Mouse (Mus musculus): ENCODE data around the gene Actr1a. TPM values are rescaled to one million over a fixed set of nuclear protein-coding genes. Genes with fewer than 3 reads are reported as not detected.

The Actr1a gene
- polyA plus RNA-seq, 1 experiment = 117 TPM

DNA sequence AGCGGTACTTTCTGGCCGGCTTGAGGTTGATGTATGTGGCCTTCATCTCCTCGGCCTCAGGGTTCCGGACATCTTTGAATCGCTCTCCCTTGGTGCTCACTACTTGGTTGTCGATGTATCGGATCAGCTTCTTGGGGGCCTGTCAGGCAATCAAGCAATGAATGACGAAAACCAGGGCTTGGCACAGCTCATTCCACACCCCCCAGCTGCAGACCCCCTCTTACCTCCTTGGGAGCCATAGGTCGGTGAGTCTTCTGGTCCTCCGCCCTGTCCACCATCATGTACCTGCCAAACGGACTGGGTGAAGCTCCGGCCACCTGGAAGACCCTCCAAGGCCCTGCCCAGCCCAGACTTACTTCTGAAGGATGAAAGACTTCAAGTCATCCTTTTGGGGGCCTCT lies 64.9 kb downstream of the Actr1a start:
- Histone ChIP-seq H3K4me3 (no peak overlapping the region), H3K27me3 (ENCODE audit: control insufficient read depth, insufficient read depth, insufficient read length) (no peaks in the 10 kb centered on the region), H3K79me2 (ENCODE audit: control insufficient read depth, insufficient read depth) (no peaks in the 10 kb centered on the region), H3K4me2 (ENCODE audit: low read depth) (no peak overlapping the region), H3K36me3 (ENCODE audit: control insufficient read depth, insufficient read depth) (no peaks in the 10 kb centered on the region), H3ac (ENCODE audit: control insufficient read depth, insufficient read length) (no peak overlapping the region)
- no peak for TF ChIP-seq POLR2A (IDR thresholded peaks at IDR 0.05; ENCODE audit: insufficient read length, low read depth)
- no peak for TF ChIP-seq POLR2AphosphoS2 (IDR thresholded peaks at IDR 0.05; ENCODE audit: insufficient read length, low read depth)
- no peak for TF ChIP-seq REST (IDR thresholded peaks at IDR 0.05; ENCODE audit: insufficient read depth, insufficient read length)
- TF ChIP-seq CEBPB (IDR thresholded peaks at IDR 0.05; ENCODE audit: insufficient read depth, poor library complexity, severe bottlenecking) = no peak
- no peak for TF ChIP-seq MAX (IDR thresholded peaks at IDR 0.05; ENCODE audit: low read depth)
- TF ChIP-seq MYOD1 (IDR thresholded peaks at IDR 0.05; ENCODE audit: control insufficient read depth in 1 of 3, insufficient read length in 2 of 3, low read depth in 2 of 3) = no peak
- no peak for TF ChIP-seq MYOG (IDR thresholded peaks at IDR 0.05; ENCODE audit: control insufficient read depth in 1 of 3, insufficient read depth in 1 of 3, insufficient read length in 2 of 3, low read depth in 2 of 3)
- no peak for TF ChIP-seq E2F4 (IDR thresholded peaks at IDR 0.05; ENCODE audit: insufficient read depth)
- TF ChIP-seq SRF (IDR thresholded peaks at IDR 0.05; ENCODE audit: control insufficient read depth, insufficient read length, low read depth) = no peak
- no peak for TF ChIP-seq TCF3 (IDR thresholded peaks at IDR 0.05; ENCODE audit: insufficient read length, low read depth)
- no peak for TF ChIP-seq USF1 (IDR thresholded peaks at IDR 0.05; ENCODE audit: low read depth)
- TF ChIP-seq TCF12 (IDR thresholded peaks at IDR 0.05; ENCODE audit: insufficient read depth, poor library complexity, severe bottlenecking) = no peak

GRCm38 (mm10) chr19:46329951-46330350 lies 65.6 kb downstream of the Actr1a start:
- H3K4me2 ChIP-seq (ENCODE audit: low read depth) = peak overlapping the region; percentile 87
- TF ChIP-seq POLR2AphosphoS2 (IDR thresholded peaks at IDR 0.05; ENCODE audit: insufficient read length, low read depth) (peak; percentile 83), MYOG (IDR thresholded peaks at IDR 0.05; ENCODE audit: control insufficient read depth in 1 of 3, insufficient read depth in 1 of 3, insufficient read length in 2 of 3, low read depth in 2 of 3) (peak in 1 of 3 experiments; percentile 27), REST (IDR thresholded peaks at IDR 0.05; ENCODE audit: insufficient read depth, insufficient read length) (no peak), CEBPB (IDR thresholded peaks at IDR 0.05; ENCODE audit: insufficient read depth, poor library complexity, severe bottlenecking) (no peak), USF1 (IDR thresholded peaks at IDR 0.05; ENCODE audit: low read depth) (no peak)
- H3K4me3 ChIP-seq = peak overlapping the region; percentile 77
- H3K27me3 ChIP-seq (ENCODE audit: control insufficient read depth, insufficient read depth, insufficient read length) = no peaks in the 10 kb centered on the region
- no peaks in the 10 kb centered on the region for H3K79me2 ChIP-seq (ENCODE audit: control insufficient read depth, insufficient read depth)
- no peaks in the 10 kb centered on the region for H3K36me3 ChIP-seq (ENCODE audit: control insufficient read depth, insufficient read depth)
- H3ac ChIP-seq (ENCODE audit: control insufficient read depth, insufficient read length) = no peak overlapping the region

- Histone ChIP-seq H3K79me2 (ENCODE audit: control insufficient read depth, insufficient read depth) (no peaks in the 10 kb centered on the region), H3K36me3 (ENCODE audit: control insufficient read depth, insufficient read depth) (no peaks in the 10 kb centered on the region), H3K27me3 (ENCODE audit: control insufficient read depth, insufficient read depth, insufficient read length) (peaks cover 8% of the 10 kb centered on the region), H3K4me2 (ENCODE audit: low read depth) (peak overlapping the region; percentile 87), H3ac (ENCODE audit: control insufficient read depth, insufficient read length) (peak overlapping the region; percentile 27), H3K4me3 (peak overlapping the region; percentile 77)
- TF ChIP-seq CEBPB (IDR thresholded peaks at IDR 0.05; ENCODE audit: insufficient read depth, poor library complexity, severe bottlenecking) = no peak
- no peak for TF ChIP-seq TCF3 (IDR thresholded peaks at IDR 0.05; ENCODE audit: insufficient read length, low read depth)
Measured at GRCm38 (mm10) chr19:46329031-46329641, 66.4 kb downstream of the Actr1a start.

DNA sequence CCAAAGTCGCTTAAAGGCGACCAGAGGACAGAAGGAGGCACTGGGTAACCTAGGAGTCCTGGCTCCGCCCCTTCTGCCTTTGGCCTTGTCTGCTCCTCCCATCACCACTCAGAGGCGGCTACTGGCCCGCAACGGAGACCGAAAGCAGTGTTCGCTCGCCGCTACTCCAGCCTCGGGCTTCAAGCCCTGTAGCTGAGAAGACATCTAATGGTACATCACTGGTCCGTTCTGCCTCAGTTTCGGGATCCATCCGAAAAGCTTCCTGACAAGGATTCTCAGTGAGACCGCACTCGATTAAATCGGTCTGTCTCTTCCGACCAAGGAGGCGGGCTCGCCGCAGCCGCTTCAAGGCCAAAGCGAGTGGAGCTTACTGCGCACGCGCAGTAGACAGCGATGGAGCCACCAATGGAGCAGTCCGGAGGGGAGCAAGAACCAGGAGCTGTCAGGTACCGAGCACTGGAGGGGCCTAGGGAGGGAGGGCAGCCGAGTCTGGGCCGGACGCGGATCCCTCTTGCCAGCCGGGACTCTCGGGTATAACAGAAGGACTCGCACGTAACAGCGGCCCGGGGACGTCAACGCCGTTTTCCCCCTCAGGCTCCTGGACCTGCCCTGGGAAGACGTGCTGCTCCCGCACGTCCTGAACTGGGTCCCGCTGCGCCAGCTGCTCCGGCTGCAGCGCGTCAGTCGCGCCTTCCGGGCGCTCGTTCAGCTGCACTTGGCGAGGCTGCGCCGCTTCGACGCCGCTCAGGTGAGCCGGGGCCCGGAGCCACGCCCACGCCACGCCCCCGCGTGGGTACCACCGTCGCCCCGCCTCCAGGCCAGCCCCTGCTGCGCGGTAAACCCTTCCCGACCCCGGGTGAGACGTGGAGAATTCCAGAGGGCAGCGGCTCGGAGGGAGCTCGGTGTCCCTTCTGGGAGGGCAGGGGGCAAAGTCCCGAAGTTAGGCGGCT lies 67.2 kb downstream of the Actr1a start, which contains the start of gene Fbxl15:
Fbxl15 (plus strand) TSS at position 104 of the 950 bp plus-strand sequence.
- peak within 1 kb of the TSS; percentile 87 for H3K4me2 ChIP-seq (ENCODE audit: low read depth)
- H3K4me3 ChIP-seq = peak within 1 kb of the TSS; percentile 77
- TF ChIP-seq MYOG (IDR thresholded peaks at IDR 0.05; ENCODE audit: control insufficient read depth in 1 of 3, insufficient read depth in 1 of 3, insufficient read length in 2 of 3, low read depth in 2 of 3) (peak in 2 of 3 experiments; percentile 43 to 66), USF1 (IDR thresholded peaks at IDR 0.05; ENCODE audit: low read depth) (no peak), CEBPB (IDR thresholded peaks at IDR 0.05; ENCODE audit: insufficient read depth, poor library complexity, severe bottlenecking) (no peak), REST (IDR thresholded peaks at IDR 0.05; ENCODE audit: insufficient read depth, insufficient read length) (no peak), POLR2A (IDR thresholded peaks at IDR 0.05; ENCODE audit: insufficient read length, low read depth) (peak; percentile 81), POLR2AphosphoS2 (IDR thresholded peaks at IDR 0.05; ENCODE audit: insufficient read length, low read depth) (peak; percentile 73), TCF3 (IDR thresholded peaks at IDR 0.05; ENCODE audit: insufficient read length, low read depth) (no peak), MYOD1 (IDR thresholded peaks at IDR 0.05; ENCODE audit: control insufficient read depth in 1 of 3, insufficient read length in 2 of 3, low read depth in 2 of 3) (peak in 2 of 3 experiments; percentile 37 to 75)
- H3K36me3 ChIP-seq (ENCODE audit: control insufficient read depth, insufficient read depth) = no peaks in the 10 kb centered on the region
- H3K27me3 ChIP-seq (ENCODE audit: control insufficient read depth, insufficient read depth, insufficient read length) = peaks cover 14% of the 10 kb centered on the region
- H3ac ChIP-seq (ENCODE audit: control insufficient read depth, insufficient read length) = peak within 1 kb of the TSS; percentile 27
- H3K79me2 ChIP-seq (ENCODE audit: control insufficient read depth, insufficient read depth) = no peaks in the 10 kb centered on the region
